Mouse (Mus musculus) Patski (cell line): Measurements from ENCODE around the gene Tmem255b. TPM values are rescaled to one million over a fixed set of nuclear protein-coding genes. Genes with fewer than 3 reads are reported as not detected.

Source experiments
- ATAC-seq: fragments of 100-300 bp; one replicate; pipeline ENCODE4 v1.8.0; 2021
- CTCF ChIA-PET: fragments of 350-600 bp; sonication (Branson Sonifier 250); formaldehyde crosslinking; loops from one replicate; lab custom pipeline; 2022; ENCODE audit warnings: inconsistent platforms; lab: Charles Lee
- POLR2A ChIA-PET: fragments of 350-600 bp; sonication (Branson Sonifier 250); formaldehyde crosslinking; loops from one replicate; lab custom pipeline; 2022; ENCODE audit warnings: antibody characterized with exemption, inconsistent platforms; lab: Charles Lee
- DNase-seq: peaks from one replicate; pipeline ENCODE4 v3.0.0-alpha.2; 2011; ENCODE audit warnings: low read depth, low spot score
- H3K27me3 ChIP-seq: fragments of 371-371 bp; one replicate; pipeline ENCODE4 v1.5.1; 2021
- CTCF ChIP-seq: fragments of 100-300 bp; IDR thresholded peaks from one replicate; pipeline ENCODE4 v1.5.1; 2021
- in situ Hi-C: fragments of 300-500 bp; cut with MboI; formaldehyde crosslinking; loops from 3 replicates; pipeline ENCODE4 v1.11.1; 2018; ENCODE audit warnings: low pct_unique_long_range_greater_than_20kb, mixed read lengths
- polyA plus RNA-seq: library from polyadenylated mRNA; unstranded; gene quantifications from one replicate; pipeline ENCODE4 v1.2.3, GENCODE M21; 2021

Gene Tmem255b
- polyA plus RNA-seq, 1 experiment from 2014 or later = 0.08 TPM

- DNase-seq (no peak), ATAC-seq (no peak)
- in situ Hi-C loops = loop anchor here (10.0 kb wide), 1 partner anchor 55 kb away; no protein-coding TSS in a partner anchor
- ChIA-PET CTCF (interaction anchor here (1.3 to 2.1 kb wide), 2 partner anchors 8 to 14 kb away, joined by 4 to 6 read pairs; no protein-coding TSS in a partner anchor), POLR2A (interaction anchor here (0.5 kb wide), 1 partner anchor 19 kb away, joined by 3 read pairs; no protein-coding TSS in a partner anchor)
- no peak for TF ChIP-seq CTCF
- H3K27me3 ChIP-seq = no peaks in the 10 kb centered on the region
Measured at GRCm38 (mm10) chr8:13489986-13490910, 55.3 kb downstream of the Tmem255b start.

- in situ Hi-C loops = loop anchor here (10.0 kb wide), 1 partner anchor 53 kb away; no protein-coding TSS in a partner anchor
- ATAC-seq (no peak), DNase-seq (no peak)
- ChIA-PET POLR2A (interaction anchor here (0.8 kb wide), 1 partner anchor 12 kb away, joined by 6 read pairs; no protein-coding TSS in a partner anchor), CTCF (interaction anchor here (1.3 to 2.1 kb wide), 2 partner anchors 9 to 15 kb away, joined by 4 to 6 read pairs; no protein-coding TSS in a partner anchor)
- no peaks in the 10 kb centered on the region for H3K27me3 ChIP-seq
- TF ChIP-seq CTCF = no peak
Measured at GRCm38 (mm10) chr8:13491491-13492010, 56.6 kb downstream of the Tmem255b start.

GRCm38 (mm10) chr8:13492198-13492995 lies 57.4 kb downstream of the Tmem255b start:
- ATAC-seq (no peak), DNase-seq (no peak)
- in situ Hi-C loops = loop anchor here (10.0 kb wide), 1 partner anchor 52 kb away; no protein-coding TSS in a partner anchor
- POLR2A ChIA-PET = interaction anchor here (0.8 kb wide), 1 partner anchor 12 kb away, joined by 6 read pairs; no protein-coding TSS in a partner anchor
- no peak for TF ChIP-seq CTCF
- no peaks in the 10 kb centered on the region for H3K27me3 ChIP-seq
- CTCF ChIA-PET = interaction anchor here (2.1 kb wide), 1 partner anchor 16 kb away, joined by 6 read pairs; no protein-coding TSS in a partner anchor

GRCm38 (mm10) chr8:13493011-13493410 lies 58.0 kb downstream of the Tmem255b start:
- DNase-seq = no peak
- no peaks in the 10 kb centered on the region for H3K27me3 ChIP-seq
- CTCF ChIA-PET = no interaction called here
- ATAC-seq = no peak
- TF ChIP-seq CTCF = no peak
- in situ Hi-C loops = loop anchor here (10.0 kb wide), 1 partner anchor 52 kb away; no protein-coding TSS in a partner anchor
- POLR2A ChIA-PET = no interaction called here

- peak; percentile 29 for ATAC-seq
- TF ChIP-seq CTCF = no peak
- no peaks in the 10 kb centered on the region for H3K27me3 ChIP-seq
- ChIA-PET CTCF (no interaction called here), POLR2A (no interaction called here)
- in situ Hi-C loops = loop anchor here (10.0 kb wide), 1 partner anchor 51 kb away; no protein-coding TSS in a partner anchor
- no peak for DNase-seq
Measured at GRCm38 (mm10) chr8:13493858-13494631, 59.1 kb downstream of the Tmem255b start, which contains the start of gene Gas6. TSS of gene Gas6 (minus strand) at chr8:13494490.

- ChIA-PET CTCF (no interaction called here), POLR2A (no interaction called here)
- H3K27me3 ChIP-seq = no peaks in the 10 kb centered on the region
- DNase-seq (no peak), ATAC-seq (no peak)
- TF ChIP-seq CTCF = no peak
- in situ Hi-C loops = no loop called here
Measured at GRCm38 (mm10) chr8:13501221-13501620, 66.2 kb downstream of the Tmem255b start.

GRCm38 (mm10) chr8:13503936-13504606 lies 69.1 kb downstream of the Tmem255b start:
- H3K27me3 ChIP-seq = no peaks in the 10 kb centered on the region
- in situ Hi-C loops = no loop called here
- peak; percentile 16 for TF ChIP-seq CTCF
- ChIA-PET CTCF (interaction anchor here (1.0 to 2.2 kb wide), 3 partner anchors 9 to 45 kb away, joined by 3 to 11 read pairs (median 4); no protein-coding TSS in a partner anchor), POLR2A (interaction anchor here (0.9 kb wide), 1 partner anchor 12 kb away, joined by 6 read pairs; no protein-coding TSS in a partner anchor)
- ATAC-seq (peak; percentile 51), DNase-seq (no peak)

GRCm38 (mm10) chr8:13504894-13505674 lies 70.1 kb downstream of the Tmem255b start:
- POLR2A ChIA-PET = interaction anchor here (0.6 kb wide), 1 partner anchor 19 kb away, joined by 3 read pairs; no protein-coding TSS in a partner anchor
- in situ Hi-C loops = no loop called here
- no peak for DNase-seq
- no peaks in the 10 kb centered on the region for H3K27me3 ChIP-seq
- CTCF ChIA-PET = no interaction called here
- no peak for ATAC-seq
- TF ChIP-seq CTCF = no peak
